Mouse (Mus musculus) thymus, adult 2 months (tissue): ENCODE results near the gene Gm20716.

Experiments used
- CTCF ChIP-seq: fragments of 200-500 bp; IDR thresholded peaks from 2 replicates; pipeline ENCODE4 v1.5.1; 2012; ENCODE audit warnings: mild to moderate bottlenecking, control low read depth, low read length, moderate library complexity, borderline replicate concordance; ENCODE audit not compliant: control insufficient read depth, poor library complexity, insufficient read depth; ENCODE audit errors: extremely low read depth
- POLR2A ChIP-seq: fragments of 200-500 bp; IDR thresholded peaks from 2 replicates; pipeline ENCODE4 v1.6.1; 2012; ENCODE audit warnings: mild to moderate bottlenecking, low read length, control low read depth, moderate library complexity; ENCODE audit not compliant: control insufficient read depth, poor library complexity, insufficient read depth; ENCODE audit errors: extremely low read depth

DNA sequence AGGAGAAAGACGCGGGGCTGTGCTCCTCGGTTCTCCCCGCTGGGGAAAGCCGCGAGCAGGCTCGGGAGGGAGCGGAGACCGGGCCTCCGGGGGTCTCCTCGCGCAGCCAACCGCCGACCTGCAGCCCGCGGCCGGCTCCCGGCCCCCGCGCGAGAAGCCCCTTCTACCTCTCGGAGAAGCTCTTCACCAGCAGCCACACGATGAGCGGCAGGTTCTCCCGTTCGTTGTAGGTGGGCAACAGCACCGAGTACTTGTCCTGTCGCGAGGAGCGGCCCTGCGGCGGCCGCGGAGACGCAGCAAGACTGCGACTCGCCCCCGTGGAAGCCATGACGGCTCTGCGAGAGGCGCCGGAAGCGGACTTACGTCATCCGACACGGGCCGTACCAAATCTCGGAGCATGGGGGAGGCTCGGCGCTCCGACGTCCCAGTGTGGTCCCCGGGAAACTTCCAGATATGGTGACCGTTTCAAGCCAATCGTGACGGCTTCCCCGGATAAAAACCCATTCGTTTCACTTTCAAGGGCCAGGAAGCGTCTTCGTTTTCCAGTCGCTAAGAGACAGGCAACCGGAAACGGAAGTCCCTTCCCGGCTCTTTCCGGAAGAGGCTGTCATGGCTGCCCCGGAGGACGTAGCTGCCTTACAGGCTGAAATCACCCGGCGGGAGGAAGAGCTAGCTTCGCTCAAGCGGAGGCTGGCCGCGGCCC lies at the start of gene Gm20716, which contains the start of the genes Dpm1 and Mocs3:
- TF ChIP-seq CTCF, result peak; percentile 19; the same call in 1 of the 2 replicates
- peak; percentile 90 for TF ChIP-seq POLR2A
